Mouse (Mus musculus) kidney, postnatal 0 days (tissue): ENCODE results near the gene Prr7. TPM values are rescaled to one million over a fixed set of nuclear protein-coding genes. Genes with fewer than 3 reads are reported as not detected.
A peak's percentile ranks its signal among the peaks of the same experiment; 100 is the strongest.

Experiments used
- ATAC-seq: fragments of 200-750 bp; cut with Nextera tagmentation; replicated peaks from 2 replicates; pipeline ENCODE4 v1.8.0; 2017; ENCODE audit warnings: low read depth, moderate number of reproducible peaks, moderate TSS enrichment, moderate library complexity; ENCODE audit not compliant: low FRiP score
- DNase-seq: peaks from one replicate; pipeline ENCODE4 v3.0.0-alpha.2; 2016; ENCODE audit warnings: low spot score
- H3K27ac ChIP-seq: fragments of 300-500 bp; sonication (generic); 2 replicates; pipeline ENCODE4 v1.5.1; 2014; ENCODE audit warnings: mild to moderate bottlenecking
- H3K27me3 ChIP-seq: fragments of 300-500 bp; sonication (generic); 2 replicates; pipeline ENCODE4 v1.6.1; 2014; ENCODE audit warnings: low read length, mixed read lengths; ENCODE audit not compliant: insufficient read depth
- H3K36me3 ChIP-seq: fragments of 300-500 bp; sonication (generic); 2 replicates; pipeline ENCODE4 v1.6.1; 2014; ENCODE audit warnings: low read length, mixed read lengths; ENCODE audit not compliant: insufficient read depth
- H3K4me1 ChIP-seq: fragments of 300-500 bp; sonication (generic); replicated peaks from 2 replicates; pipeline ENCODE4 v1.6.1; 2014; ENCODE audit warnings: antibody characterized with exemption, low read length, mixed read lengths; ENCODE audit not compliant: insufficient read depth
- H3K4me2 ChIP-seq: fragments of 300-500 bp; sonication (generic); 2 replicates; pipeline ENCODE4 v1.6.1; 2014; ENCODE audit warnings: mild to moderate bottlenecking, low read length, moderate library complexity, mixed read lengths
- H3K4me3 ChIP-seq: fragments of 300-500 bp; sonication (generic); replicated peaks from 2 replicates; pipeline ENCODE4 v1.5.1; 2014; ENCODE audit warnings: low read depth, low read length
- H3K9ac ChIP-seq: fragments of 300-500 bp; sonication (generic); 2 replicates; pipeline ENCODE4 v1.6.1; 2014; ENCODE audit warnings: low read depth, low read length
- H3K9me3 ChIP-seq: fragments of 300-500 bp; sonication (generic); replicated peaks from 2 replicates; pipeline ENCODE4 v1.6.1; 2016; ENCODE audit warnings: low read length, inconsistent platforms, mixed read lengths
- CTCF ChIP-seq: IDR thresholded peaks from 2 replicates; pipeline ENCODE4 v1.5.1; 2016; ENCODE audit warnings: antibody characterized with exemption, low read depth, mild to moderate bottlenecking, moderate library complexity
- WGBS: fragments of 180-500 bp; shearing (Covaris S2); extraction: QIAGEN DNeasy Blood & Tissue Kit; methylation state at CpG from one replicate; pipeline ENCODE4 v1.1.7; 2014; 5-methylcytosine and 5-hydroxymethylcytosine counted together
- polyA plus RNA-seq: library from polyadenylated mRNA; unstranded; fragments of >200 nt; fragmentation: Nextera tagmentation; extraction: Ambion mirVana; gene quantifications from 2 replicates; pipeline ENCODE4 v1.2.1, GENCODE M21; 2015

The Prr7 gene
- polyA plus RNA-seq, 1 experiment from 2014 or later = 0.63 TPM

DNA sequence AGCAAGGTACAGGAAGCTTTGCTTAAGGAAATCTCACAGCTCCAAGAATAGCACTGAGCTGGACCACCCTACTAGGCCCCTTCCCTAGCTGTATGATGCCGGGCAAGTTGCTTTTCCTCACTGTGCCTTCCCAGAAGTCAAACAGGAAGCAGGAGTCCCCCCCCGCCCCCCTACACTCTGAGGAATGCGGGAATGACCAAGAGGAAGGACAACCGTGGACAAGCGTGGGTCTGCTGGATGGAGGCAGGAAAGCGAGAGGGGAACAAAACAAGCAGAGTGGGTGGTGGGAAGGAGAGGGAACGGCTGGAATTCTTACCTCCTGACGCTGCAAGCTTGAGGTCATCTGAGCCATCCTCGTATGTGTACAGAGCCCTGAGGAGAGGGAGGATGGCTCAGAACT is 19.0 kb downstream of the Prr7 start:
- peak; percentile 53 for DNase-seq
- no peak for ATAC-seq
- Histone ChIP-seq H3K9ac (0 out of 2 replicates have a peak overlapping the region, but pooled peaks have one; percentile 4), H3K36me3 (peaks cover 24% of the 10 kb centered on the region; the same call in 1 of the 2 replicates), H3K27me3 (no peaks in the 10 kb centered on the region), H3K27ac (peak overlapping the region; percentile 15), H3K4me2 (peak overlapping the region; percentile 26), H3K9me3 (no peaks in the 10 kb centered on the region), H3K4me3 (no peak overlapping the region), H3K4me1 (peaks cover 29% of the 10 kb centered on the region; the same call in 1 of the 2 replicates)
- TF ChIP-seq CTCF = no peak
- WGBS = 33% methylated on average over 9 of the region's 9 CpGs

DNA sequence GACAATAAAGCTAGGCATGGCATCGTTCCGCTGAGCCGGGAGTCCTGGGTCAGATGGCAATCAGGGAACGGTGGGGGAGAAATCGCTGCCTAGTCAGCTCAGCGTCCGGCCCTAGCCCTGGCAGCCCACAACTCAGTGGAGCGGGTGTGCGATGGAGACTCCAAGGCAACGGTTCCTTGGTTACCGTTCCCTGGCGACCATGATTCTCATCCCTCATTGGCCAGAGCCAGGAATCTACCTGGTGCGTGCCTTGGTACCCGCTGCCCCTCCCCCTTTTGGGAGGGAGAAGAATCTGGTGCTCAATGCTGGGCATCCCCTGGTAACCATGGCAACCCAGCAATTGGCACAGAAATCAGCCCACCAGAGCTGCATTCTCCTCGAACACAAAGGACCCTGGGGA is 19.5 kb downstream of the Prr7 start:
- 0 out of 2 replicates have a peak overlapping the region, but pooled peaks have one; percentile 4 for H3K9ac ChIP-seq
- H3K9me3 ChIP-seq = no peaks in the 10 kb centered on the region
- peaks cover 24% of the 10 kb centered on the region; the same call in 1 of the 2 replicates for H3K36me3 ChIP-seq
- no peak for ATAC-seq
- WGBS = 31% methylated on average over 15 of the region's 15 CpGs
- H3K27ac ChIP-seq = peak overlapping the region; percentile 15; the same call in 1 of the 2 replicates
- no peak for TF ChIP-seq CTCF
- DNase-seq = no peak
- no peaks in the 10 kb centered on the region for H3K27me3 ChIP-seq
- peaks cover 29% of the 10 kb centered on the region; the same call in 1 of the 2 replicates for H3K4me1 ChIP-seq
- H3K4me3 ChIP-seq = no peak overlapping the region
- H3K4me2 ChIP-seq = 0 out of 2 replicates have a peak overlapping the region, but pooled peaks have one; percentile 26

- no peak overlapping the region for H3K4me2 ChIP-seq
- no peak for ATAC-seq
- no peak overlapping the region for H3K4me3 ChIP-seq
- DNase-seq = no peak
- H3K4me1 ChIP-seq = peaks cover 29% of the 10 kb centered on the region; the same call in 1 of the 2 replicates
- H3K9ac ChIP-seq = no peak overlapping the region
- TF ChIP-seq CTCF = no peak
- H3K36me3 ChIP-seq = peaks cover 18% of the 10 kb centered on the region; the same call in 1 of the 2 replicates
- H3K27me3 ChIP-seq = no peaks in the 10 kb centered on the region
- no peak overlapping the region for H3K27ac ChIP-seq
- H3K9me3 ChIP-seq = no peaks in the 10 kb centered on the region
- WGBS = 41% methylated on average over 7 of the region's 7 CpGs
Observed at GRCm38 (mm10) chr13:55484520-55485088, 20.5 kb downstream of the Prr7 start.

- peak overlapping the region; percentile 97; the same call in 1 of the 2 replicates for H3K9ac ChIP-seq
- peaks cover 7% of the 10 kb centered on the region; the same call in 1 of the 2 replicates for H3K36me3 ChIP-seq
- WGBS = 33% methylated on average over 14 of the region's 14 CpGs
- H3K4me2 ChIP-seq = peak overlapping the region; percentile 96
- no peak overlapping the region for H3K27ac ChIP-seq
- DNase-seq (no peak), ATAC-seq (no peak)
- H3K27me3 ChIP-seq = no peaks in the 10 kb centered on the region
- no peaks in the 10 kb centered on the region for H3K9me3 ChIP-seq
- TF ChIP-seq CTCF = no peak
- H3K4me3 ChIP-seq = peak overlapping the region; percentile 93
- H3K4me1 ChIP-seq = peaks cover 29% of the 10 kb centered on the region; the same call in 1 of the 2 replicates
Observed at GRCm38 (mm10) chr13:55486029-55486794, 22.1 kb downstream of the Prr7 start.

GRCm38 (mm10) chr13:55486916-55487577 is 23.0 kb downstream of the Prr7 start:
- Histone ChIP-seq H3K9me3 (no peaks in the 10 kb centered on the region), H3K4me1 (peaks cover 29% of the 10 kb centered on the region; the same call in 1 of the 2 replicates), H3K27me3 (no peaks in the 10 kb centered on the region), H3K4me3 (peak overlapping the region; percentile 93), H3K4me2 (peak overlapping the region; percentile 96), H3K36me3 (peaks cover under 1% of the 10 kb centered on the region; the same call in 1 of the 2 replicates), H3K9ac (peak overlapping the region; percentile 97), H3K27ac (peak overlapping the region; percentile 89)
- no peak for TF ChIP-seq CTCF
- WGBS = under 1% methylated on average over 29 of the region's 29 CpGs
- peak; percentile 23; the same call in 1 of the 2 replicates for ATAC-seq
- DNase-seq = peak; percentile 67
